ENCODE assay signal across 28 mouse cellular contexts in the genomic region with DNA sequence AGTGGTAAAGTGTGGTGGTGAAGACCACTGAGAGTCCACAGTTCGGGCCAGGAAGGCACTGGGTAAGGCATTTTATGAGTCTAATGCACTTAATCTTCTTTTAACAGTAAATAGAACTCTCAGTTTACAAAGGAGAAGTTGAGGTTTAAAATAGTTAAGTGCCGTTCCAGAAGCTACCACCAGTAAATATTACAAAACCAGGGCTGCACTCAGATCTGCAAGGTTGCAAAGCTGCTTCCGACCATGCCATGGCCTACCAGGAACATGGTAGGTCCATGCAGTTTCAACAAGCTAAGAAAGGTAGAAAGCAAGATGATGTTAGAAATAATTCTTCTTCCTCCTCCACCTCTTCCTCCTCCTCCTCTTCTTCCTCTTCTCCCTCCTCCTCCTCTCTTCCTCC.
DNase-seq lines count a peak whose midpoint lies in the region; ATAC-seq and TF ChIP-seq lines count a peak whose summit lies in the region.
"Had no signal": no experiment of that assay in that cellular context is flagged by ENCODE, and none has a peak within 500 bp of the region (broad histone marks: within the 10 kb centered on the region; RNA-seq: fewer than 3 reads in every experiment).

No protein-coding gene starts in this region.

- no peak for TF ChIP-seq CTCF in liver, postnatal 0 days (IDR thresholded peaks at IDR 0.05; ENCODE audit: low read depth)

- no peak overlapping the region for H3K4me3 ChIP-seq in liver, postnatal 0 days (ENCODE audit: low read depth, low read length)
- H3K4me3 ChIP-seq in midbrain, embryonic 13.5 days (replicated peaks), result no peak overlapping the region
- H3K4me3 ChIP-seq: embryonic facial prominence, embryonic 12.5 days; embryonic facial prominence, embryonic 15.5 days; heart, embryonic 12.5 days; heart, embryonic 15.5 days; hindbrain, embryonic 13.5 days; intestine, embryonic 15.5 days had no signal

- no peak for TF ChIP-seq EP300 in liver, postnatal 0 days (IDR thresholded peaks at IDR 0.05; ENCODE audit: low read depth)

- no peaks in the 10 kb centered on the region for H3K36me3 ChIP-seq in liver, postnatal 0 days (replicated peaks; ENCODE audit: insufficient read depth, low read length)
- no peaks in the 10 kb centered on the region for H3K36me3 ChIP-seq in midbrain, embryonic 13.5 days
- H3K36me3 ChIP-seq: embryonic facial prominence, embryonic 12.5 days; embryonic facial prominence, embryonic 15.5 days; G1E; heart, embryonic 12.5 days; heart, embryonic 15.5 days; hindbrain, embryonic 13.5 days; intestine, embryonic 15.5 days had no signal

- DNase-seq in liver, postnatal 0 days, result no peak
- DNase-seq in liver, result no peak
- no peak for DNase-seq in adrenal gland, postnatal 10 days
- DNase-seq: adrenal gland, postnatal 25 days; B cell, adult 2 months; cerebellum, adult 18-20 months; cerebellum, adult 9-10 months; cerebellum, postnatal 14 days; gastrocnemius, postnatal 10 days; gastrocnemius, postnatal 36 days; heart, adult 18-20 months; heart, postnatal 10 days; heart, postnatal 36 days; kidney, adult 11 months had no signal

- no peaks in the 10 kb centered on the region for H3K27me3 ChIP-seq in liver, postnatal 0 days (ENCODE audit: insufficient read depth, low read length)
- no peaks in the 10 kb centered on the region for H3K27me3 ChIP-seq in midbrain, embryonic 13.5 days
- H3K27me3 ChIP-seq: CH12.LX; embryonic facial prominence, embryonic 12.5 days; embryonic facial prominence, embryonic 15.5 days; heart, embryonic 12.5 days; heart, embryonic 15.5 days; hindbrain, embryonic 13.5 days; intestine, embryonic 15.5 days; Patski had no signal

- 59% methylated on average over 3 of the region's 3 CpGs for WGBS in liver, postnatal 0 days (ENCODE audit: insufficient replicate concordance)
- WGBS in midbrain, embryonic 13.5 days, result 94% methylated on average over 3 of the region's 3 CpGs

- H3K27ac ChIP-seq in liver, postnatal 0 days (ENCODE audit: low read depth), result 0 out of 2 replicates have a peak overlapping the region, but pooled peaks have one; percentile 13
- H3K27ac ChIP-seq in midbrain, embryonic 13.5 days, result no peak overlapping the region
- H3K27ac ChIP-seq: embryonic facial prominence, embryonic 12.5 days; embryonic facial prominence, embryonic 15.5 days; heart, embryonic 15.5 days; hindbrain, embryonic 13.5 days; intestine, embryonic 15.5 days had no signal

- no peak overlapping the region for H3K9ac ChIP-seq in liver, postnatal 0 days (replicated peaks)
- no peak overlapping the region for H3K9ac ChIP-seq in midbrain, embryonic 13.5 days (replicated peaks)
- H3K9ac ChIP-seq: embryonic facial prominence, embryonic 12.5 days; embryonic facial prominence, embryonic 15.5 days; heart, embryonic 12.5 days; heart, embryonic 15.5 days; hindbrain, embryonic 13.5 days; intestine, embryonic 15.5 days had no signal

- ATAC-seq in liver, postnatal 0 days, result no peak
- ATAC-seq in hematopoietic stem cell, adult 5-6 weeks (replicated peaks in 1 of 2; ENCODE audit: insufficient read depth in 1 of 2, low FRiP score in 2 of 2, low TSS enrichment in 1 of 2, low read depth in 1 of 2, poor library complexity in 2 of 2, severe bottlenecking in 2 of 2), result peak; percentile 23 to 68; a peak in 3 of 4 replicates
- ATAC-seq in megakaryocyte progenitor cell, adult 5-6 weeks (replicated peaks; ENCODE audit: poor library complexity), result peak; percentile 62
- ATAC-seq in midbrain, embryonic 13.5 days, result no peak
- ATAC-seq: forebrain, embryonic 14.5 days; hindbrain, embryonic 16.5 days; intestine, embryonic 15.5 days; Patski had no signal

- H3K9me3 ChIP-seq in liver, postnatal 0 days (ENCODE audit: low read length), result no peaks in the 10 kb centered on the region
- H3K9me3 ChIP-seq in midbrain, embryonic 13.5 days, result no peaks in the 10 kb centered on the region
- H3K9me3 ChIP-seq: embryonic facial prominence, embryonic 12.5 days; embryonic facial prominence, embryonic 15.5 days; G1E; heart, embryonic 12.5 days; heart, embryonic 15.5 days; hindbrain, embryonic 13.5 days; intestine, embryonic 15.5 days had no signal

- no peak overlapping the region for H3K4me2 ChIP-seq in liver, postnatal 0 days (ENCODE audit: low read depth, low read length)
- H3K4me2 ChIP-seq in midbrain, embryonic 13.5 days (replicated peaks), result no peak overlapping the region
- H3K4me2 ChIP-seq: embryonic facial prominence, embryonic 12.5 days; embryonic facial prominence, embryonic 15.5 days; heart, embryonic 12.5 days; heart, embryonic 15.5 days; hindbrain, embryonic 13.5 days; intestine, embryonic 15.5 days had no signal

- peaks cover 3% of the 10 kb centered on the region; the same call in 1 of the 2 replicates for H3K4me1 ChIP-seq in liver, postnatal 0 days (ENCODE audit: insufficient read depth)
- no peaks in the 10 kb centered on the region; the same call in 1 of the 2 replicates for H3K4me1 ChIP-seq in midbrain, embryonic 13.5 days (replicated peaks)

Comparison
In these comparisons a context has a peak if more than half of its experiments do, and no peak if none do; other contexts are left out.
1. ATAC-seq: peak in hematopoietic stem cell, adult 5-6 weeks (2 of 2) and megakaryocyte progenitor cell, adult 5-6 weeks (single experiment); none in liver, postnatal 0 days (single experiment) and midbrain, embryonic 13.5 days (single experiment).